Mouse (Mus musculus) intestine, postnatal 0 days (tissue): ENCODE data around the gene Ttc34. TPM values are rescaled to one million over a fixed set of nuclear protein-coding genes. Genes with fewer than 3 reads are reported as not detected.

Experiments
- ATAC-seq: fragments of 200-750 bp; cut with Nextera tagmentation; 2 replicates; pipeline ENCODE4 v1.8.0; 2017; ENCODE audit warnings: mild to moderate bottlenecking, moderate TSS enrichment, moderate library complexity
- H3K27ac ChIP-seq: fragments of 300-500 bp; sonication (generic); 2 replicates; pipeline ENCODE4 v1.5.1; 2014; ENCODE audit warnings: mild to moderate bottlenecking, low read depth, low read length, moderate library complexity
- H3K27me3 ChIP-seq: fragments of 300-500 bp; sonication (generic); replicated peaks from 2 replicates; pipeline ENCODE4 v1.6.1; 2014; ENCODE audit warnings: low read length, mixed read lengths; ENCODE audit not compliant: control insufficient read depth, insufficient read depth
- H3K36me3 ChIP-seq: fragments of 300-500 bp; sonication (generic); 2 replicates; pipeline ENCODE4 v1.6.1; 2014; ENCODE audit warnings: mild to moderate bottlenecking, moderate library complexity; ENCODE audit not compliant: control insufficient read depth, insufficient read depth
- H3K4me1 ChIP-seq: fragments of 300-500 bp; sonication (generic); replicated peaks from 2 replicates; pipeline ENCODE4 v1.6.1; 2014; ENCODE audit warnings: antibody characterized with exemption, low read length, mixed read lengths; ENCODE audit not compliant: control insufficient read depth, insufficient read depth
- H3K4me2 ChIP-seq: fragments of 300-500 bp; sonication (generic); replicated peaks from 2 replicates; pipeline ENCODE4 v1.6.1; 2014; ENCODE audit warnings: low read depth, mild to moderate bottlenecking, moderate library complexity
- H3K4me3 ChIP-seq: fragments of 300-500 bp; sonication (generic); 2 replicates; pipeline ENCODE4 v1.5.1; 2014; ENCODE audit warnings: low read depth, low read length
- H3K9ac ChIP-seq: fragments of 300-500 bp; sonication (generic); 2 replicates; pipeline ENCODE4 v1.6.1; 2014; ENCODE audit warnings: mild to moderate bottlenecking, low read depth, low read length
- H3K9me3 ChIP-seq: fragments of 300-500 bp; sonication (generic); 2 replicates; pipeline ENCODE4 v1.6.1; 2016; ENCODE audit warnings: mixed run types; ENCODE audit not compliant: control insufficient read depth
- CTCF ChIP-seq: sonication (generic); IDR thresholded peaks from 2 replicates; pipeline ENCODE4 v1.5.1; 2016; ENCODE audit warnings: low read depth, mild to moderate bottlenecking, control low read depth, antibody characterized with exemption, moderate library complexity
- WGBS: fragments of 180-500 bp; shearing (Covaris S2); extraction: QIAGEN DNeasy Blood & Tissue Kit; methylation state at CpG from one replicate; pipeline ENCODE4 v1.1.7; 2014; 5-methylcytosine and 5-hydroxymethylcytosine counted together
- polyA plus RNA-seq: library from polyadenylated mRNA; unstranded; fragments of >200 nt; fragmentation: Nextera tagmentation; extraction: Ambion mirVana; gene quantifications from 2 replicates; pipeline ENCODE4 v1.2.1, GENCODE M21; 2015

Ttc34 gene
- polyA plus RNA-seq, 1 experiment from 2014 or later = not detected

DNA sequence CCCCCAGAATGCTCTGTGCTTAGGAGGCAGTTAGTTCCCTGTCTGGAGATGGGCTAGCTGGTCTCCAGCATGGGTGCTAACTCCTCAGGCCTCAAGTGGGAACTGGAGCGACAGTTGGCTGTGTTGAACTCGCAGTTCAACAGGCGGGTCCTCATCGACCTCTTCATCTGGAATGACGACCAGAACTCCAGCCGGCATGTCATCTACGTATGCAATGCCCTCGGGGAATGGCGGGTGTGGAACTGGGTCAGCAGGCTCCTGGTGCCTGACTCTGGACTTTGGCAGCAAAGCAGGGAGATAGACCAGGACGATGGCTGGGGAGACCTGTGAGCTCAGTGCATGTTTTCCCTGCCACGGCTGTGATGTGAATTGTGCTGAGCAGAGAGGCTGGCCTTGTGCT lies 48.2 kb downstream of the Ttc34 start:
- Histone ChIP-seq H3K36me3 (no peaks in the 10 kb centered on the region), H3K4me1 (no peaks in the 10 kb centered on the region), H3K27ac (no peak overlapping the region), H3K9ac (no peak overlapping the region), H3K4me2 (no peak overlapping the region), H3K27me3 (no peaks in the 10 kb centered on the region), H3K9me3 (no peaks in the 10 kb centered on the region), H3K4me3 (no peak overlapping the region)
- WGBS = 61% methylated on average over 11 of the region's 11 CpGs
- ATAC-seq = no peak
- no peak for TF ChIP-seq CTCF

DNA sequence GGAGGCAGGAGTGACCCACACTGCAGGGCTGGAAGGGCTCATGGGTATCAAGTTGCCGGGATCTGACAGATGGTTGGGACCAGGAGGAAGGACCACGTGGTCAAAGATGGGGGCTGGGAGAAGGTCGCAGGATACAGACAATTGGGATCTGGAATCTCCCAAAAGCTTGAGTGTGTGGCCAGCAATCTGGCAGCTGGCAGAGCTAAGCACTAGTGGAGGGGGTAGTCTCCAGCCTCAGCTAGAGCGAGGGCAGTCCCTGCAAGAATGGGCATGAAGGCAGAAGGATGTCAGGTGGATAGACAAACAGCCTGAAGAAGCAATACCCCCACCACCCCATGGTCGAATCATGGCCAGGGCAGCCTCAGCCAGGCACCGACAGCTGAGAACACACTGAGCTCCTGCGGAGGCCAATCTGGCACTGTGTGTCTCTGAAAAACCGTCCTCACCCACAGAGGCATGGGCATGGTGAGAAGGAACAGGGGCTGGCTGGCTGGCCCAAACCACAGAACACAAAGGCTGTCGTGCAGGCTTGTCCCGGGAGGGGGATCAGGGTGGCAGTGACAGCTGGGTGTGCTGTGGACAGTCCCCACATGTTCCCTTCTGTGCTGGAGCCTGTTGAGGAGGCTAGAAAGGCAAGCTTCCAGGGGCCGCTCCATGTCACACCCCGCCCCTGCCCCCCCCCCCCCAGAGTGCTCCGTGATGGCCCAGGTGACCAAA lies 49.8 kb downstream of the Ttc34 start:
- ATAC-seq = no peak

DNA sequence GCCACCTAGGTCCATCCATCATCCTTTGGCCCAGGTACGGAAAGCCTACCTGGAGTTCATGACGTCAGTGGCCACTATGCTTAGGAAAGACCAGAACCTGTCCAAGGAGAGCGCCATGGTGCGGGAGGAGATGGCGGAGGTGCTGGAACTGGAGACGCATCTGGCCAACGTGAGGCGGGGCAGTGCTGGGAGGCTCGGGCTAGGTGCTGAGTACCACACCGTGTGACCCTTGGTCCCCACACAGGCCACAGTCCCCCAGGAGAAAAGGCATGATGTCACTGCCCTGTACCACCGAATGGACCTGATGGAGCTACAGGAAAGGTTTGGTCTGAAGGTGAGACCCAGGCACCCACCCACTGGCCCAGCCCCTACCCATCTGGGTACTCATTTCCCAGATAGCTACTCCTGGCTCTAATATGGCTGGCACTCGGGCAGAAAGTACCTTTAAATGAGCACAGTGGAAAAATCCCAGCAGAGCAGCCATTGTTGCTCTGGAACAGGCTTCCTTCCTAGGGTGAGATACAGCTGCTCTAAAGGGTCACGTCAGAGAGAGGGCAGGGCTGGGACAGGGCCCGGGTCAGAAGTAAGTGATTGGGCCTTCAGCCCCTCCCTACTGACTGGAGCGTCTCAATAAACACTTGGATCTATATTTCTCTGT lies 50.5 kb downstream of the Ttc34 start:
- no peak for ATAC-seq
- Histone ChIP-seq H3K4me3 (no peak overlapping the region), H3K9ac (no peak overlapping the region), H3K9me3 (no peaks in the 10 kb centered on the region), H3K4me1 (no peaks in the 10 kb centered on the region), H3K27ac (no peak overlapping the region), H3K4me2 (no peak overlapping the region), H3K27me3 (no peaks in the 10 kb centered on the region), H3K36me3 (no peaks in the 10 kb centered on the region)
- WGBS = 73% methylated on average over 15 of the region's 15 CpGs
- TF ChIP-seq CTCF = no peak

More for the DNA sequence above, 49.8 kb downstream of the Ttc34 start:
- no peak overlapping the region for H3K4me3 ChIP-seq
- H3K9me3 ChIP-seq = no peaks in the 10 kb centered on the region
- no peak overlapping the region for H3K9ac ChIP-seq
- H3K27ac ChIP-seq = no peak overlapping the region
- no peak overlapping the region for H3K4me2 ChIP-seq
- TF ChIP-seq CTCF = no peak
- no peaks in the 10 kb centered on the region for H3K4me1 ChIP-seq
- H3K36me3 ChIP-seq = no peaks in the 10 kb centered on the region
- 67% methylated on average over 12 of the region's 13 CpGs for WGBS
- no peaks in the 10 kb centered on the region for H3K27me3 ChIP-seq

DNA sequence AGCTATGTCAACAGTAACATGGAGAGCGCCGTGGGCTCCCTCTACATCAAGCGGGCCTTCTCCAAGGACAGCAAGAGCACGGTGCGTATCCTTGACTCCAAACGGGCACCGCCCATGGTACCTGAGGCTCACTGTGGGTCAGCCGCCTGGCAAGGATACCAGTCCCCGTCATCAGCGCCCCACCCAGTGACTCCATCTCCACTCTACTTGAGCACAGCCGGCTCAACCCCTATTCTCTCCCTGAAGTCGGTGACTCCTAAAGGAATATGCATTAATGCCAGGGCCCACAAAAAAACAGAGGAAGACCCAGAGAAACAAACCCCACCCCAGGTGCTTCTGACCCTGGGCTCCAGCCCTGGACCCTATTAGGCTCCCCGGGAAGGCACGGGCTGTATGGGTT lies 53.6 kb downstream of the Ttc34 start:
- Histone ChIP-seq H3K36me3 (no peaks in the 10 kb centered on the region), H3K4me2 (no peak overlapping the region), H3K9ac (no peak overlapping the region), H3K27me3 (0 out of 2 replicates have a peak, but pooled peaks cover 3% of the 10 kb centered on the region), H3K4me1 (no peaks in the 10 kb centered on the region), H3K27ac (no peak overlapping the region), H3K9me3 (no peaks in the 10 kb centered on the region), H3K4me3 (no peak overlapping the region)
- 71% methylated on average over 14 of the region's 14 CpGs for WGBS
- no peak for ATAC-seq
- no peak for TF ChIP-seq CTCF

DNA sequence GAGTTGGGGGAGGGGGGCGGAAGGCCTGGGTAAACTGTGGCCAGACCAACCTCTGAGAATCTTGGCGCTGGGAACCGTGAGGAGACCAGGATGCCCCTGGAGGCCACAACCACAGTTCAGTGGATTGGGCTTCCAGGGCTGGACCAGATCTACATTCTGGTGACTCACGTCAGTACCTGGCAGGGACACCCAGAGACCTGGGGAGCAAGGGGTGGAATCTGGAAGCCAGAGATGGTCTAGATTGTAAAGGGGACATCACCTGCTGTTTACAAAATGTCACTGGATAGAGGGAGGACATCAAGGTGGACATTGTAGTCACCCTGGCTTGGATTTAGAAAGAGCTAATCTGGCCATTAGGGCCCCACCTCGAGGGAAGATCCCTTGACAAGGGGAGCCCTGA lies 58.3 kb downstream of the Ttc34 start:
- Histone ChIP-seq H3K27me3 (0 out of 2 replicates have a peak, but pooled peaks cover 3% of the 10 kb centered on the region), H3K4me2 (no peak overlapping the region), H3K9me3 (no peaks in the 10 kb centered on the region), H3K9ac (no peak overlapping the region), H3K27ac (no peak overlapping the region; the same call in 1 of the 2 replicates), H3K36me3 (peaks cover 4% of the 10 kb centered on the region; the same call in 1 of the 2 replicates), H3K4me1 (peaks cover 5% of the 10 kb centered on the region; the same call in 1 of the 2 replicates), H3K4me3 (no peak overlapping the region)
- no peak for ATAC-seq
- no peak for TF ChIP-seq CTCF
- 77% methylated on average over 5 of the region's 5 CpGs for WGBS

DNA sequence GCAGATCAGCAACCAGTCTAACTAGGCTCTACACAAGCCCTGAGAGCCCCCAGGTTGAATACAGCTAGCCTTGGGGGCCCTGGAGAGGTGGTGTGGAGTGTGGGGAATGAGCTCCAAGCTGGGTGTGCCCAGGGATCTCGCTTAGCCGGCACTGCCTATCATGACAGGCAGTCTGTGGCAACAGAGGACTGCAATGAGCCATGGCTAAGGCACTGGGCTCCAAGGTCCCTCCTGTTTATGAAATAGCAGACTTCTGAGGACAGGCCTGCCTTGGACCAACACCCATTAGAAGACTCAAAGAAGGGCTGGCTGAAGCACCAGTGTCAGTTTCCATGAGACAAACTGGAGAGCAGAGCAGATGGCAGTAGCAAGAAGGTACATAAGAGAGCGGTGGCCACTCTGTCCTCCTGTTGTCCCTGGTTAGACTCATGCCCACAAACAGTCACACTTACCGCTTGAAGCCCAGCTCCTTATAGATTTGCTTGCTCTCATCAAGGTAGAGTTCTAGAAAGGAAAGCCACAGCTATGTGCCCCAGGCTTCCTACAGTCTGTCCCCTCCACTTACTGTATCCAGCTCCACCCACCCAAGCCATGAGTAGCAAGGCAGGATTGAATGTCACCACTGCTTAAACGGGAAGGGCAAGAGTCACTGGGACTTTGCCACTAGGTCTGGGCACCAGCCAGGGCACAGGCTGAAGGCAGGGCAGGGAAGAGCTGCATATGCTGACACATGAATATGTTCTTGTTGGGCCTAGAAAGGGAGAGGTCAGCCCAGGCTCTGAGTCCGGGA lies 60.6 kb downstream of the Ttc34 start:
- Histone ChIP-seq H3K4me2 (peak overlapping the region; percentile 95), H3K9ac (peak overlapping the region; percentile 45), H3K4me3 (peak overlapping the region; percentile 55), H3K4me1 (peaks cover 5% of the 10 kb centered on the region; the same call in 1 of the 2 replicates), H3K27ac (no peak overlapping the region), H3K9me3 (no peaks in the 10 kb centered on the region), H3K36me3 (peaks cover 4% of the 10 kb centered on the region; the same call in 1 of the 2 replicates), H3K27me3 (0 out of 2 replicates have a peak, but pooled peaks cover 3% of the 10 kb centered on the region)
- ATAC-seq = no peak
- WGBS = 49% methylated on average over 6 of the region's 6 CpGs
- no peak for TF ChIP-seq CTCF
